Comparison of ENCODE assay signal across 1 mouse cellular context in genomic region chr15:98585421-98585820, GRCm38 (mm10).
TF ChIP-seq lines count a peak whose summit lies in the region.

No protein-coding gene starts in this region.

TF ChIP-seq in MEL, 35 proteins besides CTCF, POLR2A, EP300 and RAD21:
- no peak for TF ChIP-seq USF1 (IDR thresholded peaks at IDR 0.05; ENCODE audit: low read depth, low read length)
- TF ChIP-seq RCOR1 (IDR thresholded peaks at IDR 0.05; ENCODE audit: low read depth, low read length), result no peak
- TF ChIP-seq ZNF384 (IDR thresholded peaks at IDR 0.05; ENCODE audit: low read depth, low read length), result no peak
- TF ChIP-seq POLR2AphosphoS2 (IDR thresholded peaks at IDR 0.05; ENCODE audit: low read length), result no peak
- no peak for TF ChIP-seq MEF2A (IDR thresholded peaks at IDR 0.05; ENCODE audit: extremely low read depth, insufficient replicate concordance, low read depth, low read length, poor library complexity, severe bottlenecking)
- TF ChIP-seq POLR2AphosphoS5 (IDR thresholded peaks at IDR 0.05; ENCODE audit: borderline replicate concordance, low read depth, low read length), result no peak
- no peak for TF ChIP-seq BHLHE40 (IDR thresholded peaks at IDR 0.05; ENCODE audit: borderline replicate concordance, low read depth, low read length)
- no peak for TF ChIP-seq TBP (IDR thresholded peaks at IDR 0.05; ENCODE audit: low read depth, low read length)
- TF ChIP-seq HCFC1 (IDR thresholded peaks at IDR 0.05; ENCODE audit: low read depth, low read length), result no peak
- TF ChIP-seq ZMIZ1 (IDR thresholded peaks at IDR 0.05; ENCODE audit: low read depth, low read length), result no peak
- no peak for TF ChIP-seq MYC (IDR thresholded peaks at IDR 0.05; ENCODE audit: low read depth, low read length)
- TF ChIP-seq GABPA (IDR thresholded peaks at IDR 0.05; ENCODE audit: low read depth, low read length), result no peak
- no peak for TF ChIP-seq ETS1 (IDR thresholded peaks at IDR 0.05; ENCODE audit: low read depth, low read length)
- no peak for TF ChIP-seq TCF12 (IDR thresholded peaks at IDR 0.05; ENCODE audit: low read depth, low read length)
- no peak for TF ChIP-seq MAFK (IDR thresholded peaks at IDR 0.05; ENCODE audit: borderline replicate concordance, low read depth, low read length)
- no peak for TF ChIP-seq MAZ (IDR thresholded peaks at IDR 0.05; ENCODE audit: low read depth, low read length)
- TF ChIP-seq UBTF (IDR thresholded peaks at IDR 0.05; ENCODE audit: borderline replicate concordance, insufficient read depth, low read depth, low read length), result no peak
- TF ChIP-seq ELF1 (IDR thresholded peaks at IDR 0.05; ENCODE audit: low read depth, low read length), result no peak
